Mouse (Mus musculus): ENCODE results near the gene Shkbp1.

Gene Shkbp1

DNA sequence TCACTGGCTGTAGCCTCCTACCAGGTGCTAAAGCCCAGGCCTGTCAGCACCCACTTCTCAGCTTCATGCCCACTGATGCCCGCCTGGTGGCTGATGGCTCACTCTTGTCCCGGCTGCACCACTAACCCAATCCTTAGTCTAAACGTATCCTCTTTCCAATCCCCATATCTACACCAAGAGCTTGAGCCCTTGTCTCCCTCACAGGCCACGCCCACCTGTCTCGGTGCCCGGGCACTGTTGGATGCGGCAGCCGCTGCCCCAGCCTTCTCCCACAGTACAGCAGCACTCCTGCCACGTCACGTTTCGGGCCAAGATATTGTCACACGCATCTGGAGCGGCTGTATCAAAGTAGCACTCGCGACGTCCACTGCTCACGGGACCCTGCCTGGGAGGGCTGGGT, 45.5 kb downstream of the Shkbp1 start:
- no peak for DNase-seq (ENCODE audit: low spot score)

DNA sequence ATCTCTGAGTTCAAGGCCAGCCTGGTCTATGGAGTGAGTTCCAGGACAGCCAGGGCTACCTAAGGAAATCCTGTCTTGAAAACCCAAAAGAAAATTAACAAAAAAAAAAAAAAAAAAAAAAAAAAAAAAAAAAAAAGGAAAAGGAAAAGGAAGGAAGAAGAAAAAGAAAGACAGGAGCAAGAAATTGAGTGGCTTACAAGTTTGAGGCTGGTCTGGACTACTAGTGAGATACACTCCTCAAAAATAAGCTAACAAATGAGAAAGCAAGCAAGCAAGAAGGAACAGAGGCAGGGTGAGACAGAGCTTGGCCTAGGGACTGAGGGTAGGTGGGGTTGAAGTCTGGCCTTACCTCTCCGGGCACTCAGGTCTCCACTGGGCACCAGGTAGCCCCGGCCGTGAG, 46.0 kb downstream of the Shkbp1 start:
- no peak for DNase-seq (ENCODE audit: low spot score)

DNA sequence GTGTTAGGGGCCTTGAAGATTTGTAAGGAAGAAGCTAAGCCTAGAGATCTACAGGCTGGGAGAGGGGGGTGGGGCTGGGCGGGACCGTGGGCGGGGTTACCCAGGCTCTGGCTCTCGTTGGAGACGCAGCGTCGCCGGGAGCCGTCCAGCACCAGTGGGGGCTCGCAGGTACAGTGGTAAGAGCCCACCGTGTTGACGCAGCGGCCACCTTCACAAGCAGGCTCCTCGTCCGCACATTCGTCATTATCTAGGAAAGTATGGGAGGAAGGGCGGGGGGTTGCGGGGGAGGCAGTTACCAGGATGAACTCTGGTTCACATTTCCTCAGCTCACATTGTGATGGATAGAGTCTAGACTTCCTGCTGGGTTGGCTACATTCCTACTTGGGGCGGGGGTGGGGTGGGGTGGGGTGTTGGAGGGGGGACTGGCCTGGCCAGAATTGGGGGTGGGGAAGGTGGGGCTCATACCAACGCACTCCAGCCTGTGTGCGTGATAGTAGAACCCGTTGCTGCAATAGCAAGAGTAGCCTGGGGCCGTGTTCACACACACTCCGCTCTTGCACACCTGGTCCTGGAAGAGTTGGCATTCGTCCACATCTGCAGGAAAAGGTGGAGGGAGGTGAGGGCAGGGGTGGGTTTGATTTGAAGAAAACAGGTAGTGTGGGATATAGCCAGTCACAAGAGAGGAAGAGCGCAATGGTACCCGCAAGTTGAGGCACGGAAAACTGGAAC, 46.8 kb downstream of the Shkbp1 start:
- no peak for DNase-seq (ENCODE audit: low spot score)

DNA sequence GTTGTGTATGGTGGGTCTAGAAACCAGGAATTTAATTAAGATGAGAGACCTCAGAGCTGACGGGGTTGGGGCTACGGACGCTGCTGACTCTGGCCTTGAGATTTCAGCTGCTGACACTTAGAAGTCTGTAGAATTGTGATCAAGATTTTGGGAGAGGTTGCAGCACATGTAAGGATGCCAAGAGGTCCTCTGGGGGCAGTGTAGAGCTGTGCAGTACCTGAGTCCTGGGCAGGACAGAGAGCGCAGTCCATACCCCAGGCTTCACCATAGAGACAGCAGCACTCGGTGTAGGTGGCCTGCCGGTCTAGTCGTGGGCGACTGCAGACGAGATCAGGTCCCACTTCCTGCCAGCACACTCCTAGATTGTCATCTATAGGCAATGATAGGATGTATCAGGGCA, 48.3 kb downstream of the Shkbp1 start:
- DNase-seq (ENCODE audit: low spot score), result no peak

DNA sequence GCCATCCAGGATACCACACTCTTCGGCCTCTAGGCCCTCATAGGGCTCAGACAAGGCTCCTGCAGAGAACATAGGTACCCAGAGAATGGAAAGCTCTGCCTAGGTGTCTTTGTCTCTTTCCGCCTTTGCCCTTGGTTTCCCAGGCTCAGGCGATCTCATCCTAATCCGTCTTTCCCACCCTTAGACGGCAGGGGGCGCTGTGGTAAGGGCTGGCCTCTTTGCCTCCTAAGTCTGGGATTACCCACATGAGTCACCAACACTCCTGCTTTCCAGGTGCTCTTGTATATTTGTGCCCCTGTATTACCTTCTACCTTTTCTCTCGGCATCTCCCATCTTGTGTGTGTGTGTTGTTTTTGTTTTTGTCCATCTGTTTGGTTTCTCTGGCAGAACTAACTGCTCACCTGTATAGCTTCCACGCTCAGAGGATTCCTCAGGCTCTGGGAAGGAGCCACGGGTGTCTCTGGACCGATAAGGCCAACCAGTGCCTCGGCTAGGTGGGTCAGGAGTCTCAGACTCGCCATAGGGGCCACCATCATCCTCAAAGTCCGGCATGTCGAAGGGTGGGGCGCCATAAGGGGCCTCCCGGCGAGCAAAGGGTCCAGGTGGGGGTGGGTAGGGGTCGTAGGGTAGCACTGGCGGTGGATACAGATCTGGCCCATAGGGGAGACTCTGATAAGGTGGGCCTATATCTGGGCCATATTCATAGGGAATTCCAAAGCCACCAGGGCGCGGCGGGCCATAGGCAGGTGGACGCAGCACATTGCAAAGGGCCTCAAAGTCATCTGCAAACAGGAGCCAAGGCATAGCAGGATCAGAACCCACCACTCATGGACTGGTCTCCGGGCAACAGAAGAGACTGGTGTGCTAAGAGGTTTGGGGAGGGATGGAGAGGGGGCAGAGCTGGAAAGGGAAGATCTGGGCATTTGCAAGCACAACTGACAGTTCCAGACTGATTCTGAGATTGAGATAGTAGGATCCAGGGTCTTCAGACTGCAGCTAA, 49.4 kb downstream of the Shkbp1 start:
- no peak for DNase-seq (ENCODE audit: low spot score)

DNA sequence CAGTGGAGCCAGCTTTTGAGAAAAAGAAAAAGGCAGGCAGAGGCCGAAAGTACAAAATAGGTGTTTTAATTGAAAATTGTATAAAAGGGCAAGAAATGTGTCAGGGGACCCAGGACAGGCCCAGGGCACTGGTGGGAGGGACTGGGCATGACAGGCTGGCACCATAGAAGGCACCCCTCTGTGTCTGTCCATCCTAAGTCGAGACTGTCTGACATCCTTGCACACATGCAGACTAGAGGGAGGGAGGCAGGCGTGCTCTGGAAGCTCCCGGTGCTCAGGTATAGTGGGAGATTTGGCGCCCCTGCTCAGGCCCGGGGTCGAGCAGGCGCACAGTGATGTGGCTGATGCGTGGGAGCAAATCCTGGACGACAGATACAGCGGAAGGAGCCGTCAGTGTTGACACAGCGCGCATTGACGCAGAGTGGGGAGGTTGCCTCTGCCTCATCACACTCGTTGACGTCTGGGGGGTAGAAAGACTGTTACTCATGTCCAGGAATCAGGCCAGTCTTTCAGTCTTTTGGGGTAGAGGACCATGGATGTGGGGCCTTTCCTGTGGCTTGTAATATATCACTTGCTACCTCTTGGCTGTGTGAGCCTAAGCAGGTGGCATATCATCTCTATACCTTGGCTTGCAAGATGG, 50.6 kb downstream of the Shkbp1 start:
- DNase-seq (ENCODE audit: low spot score), result no peak

DNA sequence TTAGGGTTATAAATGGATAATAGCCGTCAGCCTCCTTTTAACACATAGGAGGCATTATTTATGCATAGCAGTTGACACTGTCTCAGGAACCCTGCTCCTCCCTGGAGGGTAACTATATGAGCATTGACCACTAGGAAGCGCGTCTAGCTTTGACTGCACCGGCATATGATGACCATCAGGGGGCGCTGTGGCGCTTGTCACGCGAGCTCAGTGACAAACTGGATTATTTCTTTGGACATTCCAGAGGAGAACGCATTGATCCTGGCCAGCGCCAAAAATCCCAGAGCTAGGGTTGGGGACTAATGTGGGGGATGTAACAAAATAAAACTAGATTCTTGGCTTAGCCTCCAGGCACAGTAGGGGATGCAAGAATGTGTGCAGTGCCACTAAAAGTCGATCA, 53.6 kb downstream of the Shkbp1 start:
- DNase-seq (ENCODE audit: low spot score), result peak; percentile 62

DNA sequence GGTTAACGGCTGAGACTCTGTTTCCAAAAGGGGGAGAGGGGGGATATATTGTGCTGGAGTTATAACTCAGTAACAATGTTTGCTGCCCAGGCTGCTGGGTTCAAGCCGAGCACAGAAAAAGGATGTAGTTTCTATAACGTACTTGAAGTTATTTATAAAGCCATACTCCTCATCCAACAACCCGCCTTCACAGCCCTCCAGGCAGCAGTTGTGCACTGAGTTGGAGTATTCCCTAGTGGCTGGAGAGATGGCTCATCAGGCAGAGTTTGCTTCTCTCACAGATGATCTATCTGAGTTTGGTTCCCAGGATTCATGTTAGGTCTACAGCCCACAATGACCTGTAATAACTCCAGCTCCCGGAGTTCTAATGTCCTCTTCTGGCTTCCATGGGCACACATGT, 55.0 kb downstream of the Shkbp1 start:
- no peak for DNase-seq (ENCODE audit: low spot score)

DNA sequence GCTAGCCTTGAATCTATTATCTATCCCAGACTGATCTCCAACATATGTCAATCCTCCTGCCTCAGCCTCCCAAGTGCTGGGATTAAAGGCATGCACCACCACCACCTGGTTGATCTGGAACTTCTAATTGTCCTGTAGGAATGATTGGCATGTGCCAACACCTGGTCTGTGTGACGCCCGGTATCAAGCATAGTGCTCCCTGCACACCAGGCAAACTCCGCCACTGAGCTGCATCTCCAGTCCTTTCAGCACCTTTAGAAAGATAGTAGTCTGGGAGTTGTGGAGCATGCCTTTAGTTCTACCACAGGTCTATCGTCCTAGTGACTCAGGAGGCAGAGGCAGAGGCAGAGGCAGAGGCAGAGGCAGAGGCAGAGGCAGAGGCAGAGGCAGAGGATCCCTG, 55.5 kb downstream of the Shkbp1 start:
- no peak for DNase-seq (ENCODE audit: low spot score)

DNA sequence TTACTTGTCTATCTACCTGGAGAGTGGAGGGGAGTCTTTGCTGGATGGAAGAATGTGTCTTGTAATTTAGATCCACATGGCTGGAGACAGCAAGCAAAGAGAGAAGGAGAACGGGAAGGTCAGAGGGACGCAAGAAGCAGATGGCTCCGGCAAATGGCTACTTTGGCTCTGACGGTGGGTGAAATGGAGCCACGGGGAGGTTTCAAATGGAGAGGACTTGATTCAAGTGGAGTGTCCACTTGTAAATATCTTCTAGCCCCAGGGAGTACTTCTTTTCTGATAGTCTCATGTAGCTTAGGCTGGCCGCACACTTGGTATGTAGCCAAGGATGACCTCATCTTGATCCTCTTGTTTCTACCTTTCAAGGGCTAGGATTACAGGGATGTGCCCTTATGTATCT, 57.0 kb downstream of the Shkbp1 start:
- DNase-seq (ENCODE audit: low spot score), result no peak

DNA sequence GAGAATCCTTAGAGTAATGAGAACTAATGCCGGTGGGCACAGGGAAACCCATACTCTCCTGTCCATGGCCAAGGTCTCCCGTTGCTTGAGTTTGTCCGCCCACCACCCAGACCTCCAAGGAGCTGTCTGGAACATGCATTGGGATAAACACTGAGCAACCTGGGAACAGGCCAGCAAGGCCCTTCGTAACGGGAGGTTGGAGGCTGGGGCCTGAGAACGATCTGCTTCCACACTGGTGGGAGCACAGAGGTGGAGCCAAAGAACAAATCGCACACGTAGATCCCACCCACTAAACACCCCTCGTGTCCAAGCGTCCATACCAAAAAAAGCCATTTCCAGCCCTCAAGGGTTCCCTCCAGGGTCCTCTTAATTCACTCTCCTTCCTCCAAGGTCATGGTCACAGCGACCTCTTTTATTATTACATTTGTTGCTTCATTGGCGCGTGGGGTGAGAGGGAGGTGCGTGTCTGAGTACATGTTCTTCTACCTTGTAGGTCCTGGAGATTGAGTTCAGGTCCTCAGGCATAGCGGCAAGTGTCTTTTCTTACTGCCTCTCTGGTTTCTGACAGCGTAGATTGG, 57.7 kb downstream of the Shkbp1 start:
- DNase-seq (ENCODE audit: low spot score), result no peak

DNA sequence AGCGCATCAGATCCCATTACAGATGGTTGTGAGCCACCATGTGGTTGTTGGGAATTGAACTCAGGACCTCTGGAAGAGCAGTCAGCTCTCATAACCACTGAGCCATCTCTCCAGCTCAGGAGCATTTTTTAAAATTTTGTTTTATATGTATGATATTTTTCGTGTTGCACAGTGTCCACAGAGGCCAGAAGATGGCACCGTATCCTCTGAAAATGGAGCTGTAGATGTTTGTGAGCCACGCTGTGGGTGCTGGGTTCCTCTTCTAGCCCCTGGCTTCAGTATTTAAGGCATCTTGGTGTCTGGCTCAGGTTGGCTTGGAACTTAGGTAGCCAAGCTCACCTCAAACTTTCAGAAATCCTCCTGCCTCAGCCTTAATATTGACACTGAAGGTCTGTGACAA, 59.3 kb downstream of the Shkbp1 start:
- no peak for DNase-seq (ENCODE audit: low spot score)

DNA sequence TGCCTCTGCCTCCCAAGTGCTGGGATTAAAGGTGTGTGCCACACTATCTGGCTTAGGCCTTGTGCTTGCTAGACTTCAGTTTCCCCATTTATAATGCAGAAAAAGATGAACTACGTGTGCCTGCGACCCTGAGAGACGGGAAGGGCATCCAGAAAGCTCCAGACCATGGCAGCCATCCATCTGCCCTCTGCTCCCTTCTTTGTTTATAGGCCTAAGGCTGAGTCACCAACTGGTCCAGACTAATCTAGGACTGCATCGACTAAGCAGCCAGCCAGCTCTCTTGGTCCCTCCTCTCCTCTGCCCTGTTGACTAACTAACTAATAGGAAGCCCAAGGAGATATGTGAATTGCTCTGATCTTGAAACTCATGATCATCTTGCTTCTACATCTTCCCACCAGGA, 59.9 kb downstream of the Shkbp1 start:
- DNase-seq (ENCODE audit: low spot score), result no peak

Measured in ovary, postnatal 14 days (tissue).